Mouse (Mus musculus) liver, adult 2 months (tissue): Measurements from ENCODE around the gene Fuca2.

Experiments used
- CTCF ChIP-seq: fragments of 200-500 bp; IDR thresholded peaks from 2 replicates; pipeline ENCODE4 v1.5.1; 2011; ENCODE audit warnings: low read depth, low read length, control low read depth
- POLR2A ChIP-seq: fragments of 200-500 bp; IDR thresholded peaks from 2 replicates; pipeline ENCODE4 v1.6.1; 2011; ENCODE audit warnings: low read length, control low read depth; ENCODE audit not compliant: insufficient read depth; ENCODE audit errors: extremely low read depth

GRCm38 (mm10) chr10:13552646-13553497 lies 53.5 kb downstream of the Fuca2 start, which contains the start of the genes Adat2 and Pex3:
- 0 out of 2 replicates have a peak, but pooled peaks have one; percentile 2 for TF ChIP-seq CTCF
- peak; percentile 58 for TF ChIP-seq POLR2A
